Mouse (Mus musculus) B cell, adult 2 months (primary cell): ENCODE data around the gene Snapc2.
A peak's percentile ranks its signal among the peaks of the same experiment; 100 is the strongest.

Experiments used
- DNase-seq, 2 experiments: peaks; one replicate each; pipeline ENCODE4 v3.0.0; 2022

Snapc2 gene

DNA sequence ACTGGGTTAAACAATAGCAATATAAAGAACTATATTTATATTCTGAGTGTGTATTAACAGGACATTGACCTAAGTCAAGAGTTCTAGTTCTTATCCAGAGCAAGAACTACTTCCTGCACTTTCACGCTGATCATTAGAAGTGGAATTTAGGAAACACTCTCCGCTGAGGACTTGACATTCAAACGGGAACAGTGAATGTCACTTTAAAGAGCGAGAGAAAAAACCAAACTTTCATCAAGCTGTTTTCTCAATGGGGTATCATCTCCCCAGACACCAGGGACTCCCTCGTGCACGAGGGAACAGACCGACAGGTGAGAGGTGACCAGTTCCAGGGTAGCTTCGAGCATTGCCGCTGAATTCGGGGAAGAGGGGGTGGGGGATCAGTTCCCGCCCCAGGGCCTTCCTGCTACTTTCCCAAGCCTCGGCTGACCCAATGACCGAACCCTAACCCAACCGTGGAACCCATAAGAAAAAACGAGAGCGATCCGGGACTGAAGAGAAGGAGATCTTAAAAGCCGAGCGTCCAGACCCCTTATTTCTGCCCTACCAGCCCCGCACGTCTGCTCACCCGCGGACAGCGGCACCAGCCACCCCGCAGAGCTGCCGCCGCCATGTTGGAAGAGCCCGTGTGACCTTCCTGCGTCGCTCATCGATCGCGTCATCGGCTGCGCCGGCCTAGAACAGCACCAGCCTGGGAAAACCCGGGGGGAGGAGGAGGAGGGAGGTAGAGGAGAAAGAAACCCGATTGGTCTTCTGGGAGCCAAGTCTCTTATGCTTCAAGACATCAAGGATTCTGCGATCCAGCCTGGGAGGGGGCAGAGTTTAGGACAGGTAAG is 22.6 kb downstream of the Snapc2 start, which contains the start of gene Timm44:
Gene Timm44, minus strand, starts transcription at position 639 of the 836 bp plus-strand sequence.
- peak; percentile 93 for DNase-seq

DNA sequence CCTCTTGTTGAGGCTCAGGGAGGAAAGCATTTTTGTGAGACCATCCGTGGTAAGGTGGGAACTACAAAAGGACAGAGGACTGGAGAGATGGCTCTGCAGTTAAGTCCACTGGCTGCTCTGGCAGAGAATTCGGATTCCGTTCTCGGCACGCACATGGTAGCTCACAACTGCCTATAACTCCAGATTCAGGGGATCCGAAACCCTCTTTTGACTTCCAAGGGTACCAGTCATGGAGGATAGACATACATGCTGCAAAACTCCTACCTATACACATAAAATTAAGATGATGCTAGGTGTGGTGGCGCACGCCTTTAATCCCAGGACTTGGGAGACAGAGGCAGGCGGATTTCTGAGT is 23.2 kb downstream of the Snapc2 start:
- no peak for DNase-seq

DNA sequence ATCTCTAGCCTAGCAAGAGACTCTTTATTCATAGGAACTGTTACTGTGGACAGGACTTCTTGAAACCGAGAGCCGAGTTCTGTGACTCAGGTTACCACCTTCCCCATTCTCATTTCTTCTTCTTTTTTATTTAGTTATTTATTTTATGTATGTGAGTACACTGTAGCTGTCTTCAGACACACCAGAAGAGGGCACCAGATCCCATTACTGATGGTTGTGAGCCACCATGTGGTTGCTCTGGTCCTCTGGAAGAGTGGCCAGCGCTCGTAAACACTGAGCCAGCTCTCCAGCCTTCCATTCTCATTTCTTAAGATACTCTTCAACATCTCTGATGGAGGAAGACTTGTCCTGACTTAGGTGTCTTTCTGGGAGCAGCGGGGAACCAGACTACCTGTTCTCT is 39.9 kb downstream of the Snapc2 start:
- DNase-seq, result no peak

DNA sequence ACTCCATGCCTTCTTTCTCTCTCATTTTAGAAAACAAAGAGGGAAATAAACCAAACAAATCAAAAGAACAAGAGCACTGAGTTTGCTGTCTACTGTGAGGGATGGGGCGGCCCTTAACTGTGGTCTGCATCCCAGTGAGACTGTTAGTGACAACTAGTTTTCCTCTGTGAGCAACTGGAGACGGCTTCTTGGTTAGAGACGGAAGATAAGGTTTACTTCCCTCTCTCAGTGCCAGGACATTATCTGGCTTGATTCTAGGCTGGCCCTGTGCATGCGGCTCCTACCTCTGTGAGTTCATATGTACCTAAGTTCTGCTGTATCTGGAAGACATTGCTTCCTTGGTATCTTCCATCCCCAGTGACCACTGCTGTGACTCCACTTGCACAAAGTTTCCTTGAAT is 44.9 kb downstream of the Snapc2 start:
- DNase-seq, result no peak

DNA sequence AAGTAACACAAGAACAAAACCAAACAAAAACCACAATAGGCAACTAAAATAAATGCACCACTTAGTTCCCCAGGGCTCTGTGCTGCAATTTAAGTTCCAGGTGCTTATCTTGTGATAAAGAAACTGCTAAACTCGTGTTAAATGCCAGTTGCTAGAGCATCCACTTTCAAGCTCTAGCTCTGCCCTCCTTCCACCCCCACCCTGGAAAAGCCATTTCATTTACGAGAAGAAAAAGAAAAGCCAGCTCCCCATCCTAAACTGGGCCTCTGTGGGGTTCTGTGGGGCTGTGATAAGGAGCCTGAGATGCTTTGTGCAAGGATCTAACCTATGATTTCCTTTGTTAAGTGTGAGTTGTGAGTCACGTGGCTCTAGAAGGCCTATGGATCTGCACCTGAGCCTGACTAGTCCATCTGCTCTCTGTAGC is 51.3 kb downstream of the Snapc2 start:
- DNase-seq, result no peak
